Mouse (Mus musculus) CH12.LX (cell line): ENCODE data around the gene S100a6.

Experiments
- CTCF ChIP-seq, 2 experiments: IDR thresholded peaks in 1 of 2; conservative IDR thresholded peaks in 1 of 2; 2 replicates each; pipeline ENCODE4 v1.5.1; 2011 to 2012; ENCODE audit warnings: low read depth in 2 of 2, low read length in 2 of 2, improper control_type of control experiment in 1 of 2, inconsistent platforms in 1 of 2, mild to moderate bottlenecking in 1 of 2, moderate library complexity in 1 of 2
- E2F4 ChIP-seq: IDR thresholded peaks from 2 replicates; pipeline ENCODE4 v1.6.1; 2011; ENCODE audit warnings: low read depth, low read length, improper control_type of control experiment; ENCODE audit not compliant: insufficient replicate concordance
- HCFC1 ChIP-seq: IDR thresholded peaks from 2 replicates; pipeline ENCODE4 v1.6.1; 2012; ENCODE audit warnings: low read depth, mild to moderate bottlenecking, inconsistent platforms, low read length, improper control_type of control experiment
- JUND ChIP-seq: conservative IDR thresholded peaks from 2 replicates; pipeline ENCODE4 v1.6.1; 2011; ENCODE audit warnings: low read depth, low read length, improper control_type of control experiment
- MAFK ChIP-seq: IDR thresholded peaks from 2 replicates; pipeline ENCODE4 v1.6.1; 2011; ENCODE audit warnings: low read length, improper control_type of control experiment; ENCODE audit not compliant: insufficient replicate concordance
- ZC3H11A ChIP-seq: IDR thresholded peaks from 2 replicates; pipeline ENCODE4 v1.6.1; 2012; ENCODE audit warnings: low read depth, mild to moderate bottlenecking, inconsistent platforms, low read length, improper control_type of control experiment
- ZMIZ1 ChIP-seq: IDR thresholded peaks from 2 replicates; pipeline ENCODE4 v1.6.1; 2012; ENCODE audit warnings: low read depth, mild to moderate bottlenecking, inconsistent platforms, low read length, improper control_type of control experiment

DNA sequence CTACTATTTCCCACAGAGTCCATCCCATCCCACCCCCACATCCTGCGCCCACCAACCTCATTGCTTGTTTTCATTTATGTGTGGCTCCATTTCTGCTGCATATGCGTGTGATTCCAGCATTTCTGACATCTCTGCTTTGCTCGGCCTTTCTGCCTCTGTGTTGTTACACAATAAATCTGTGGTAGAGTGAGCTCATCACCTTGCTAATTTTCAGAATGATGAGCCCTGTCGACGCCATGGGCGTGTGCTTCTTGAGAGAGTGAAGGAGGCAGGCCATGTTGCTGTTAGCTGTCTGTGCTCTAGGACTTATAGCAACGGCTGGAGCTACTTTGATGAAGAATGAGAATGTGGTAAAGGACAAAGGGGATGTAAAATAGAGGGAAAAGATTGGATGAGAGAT lies 28.3 kb downstream of the S100a6 start:
- TF ChIP-seq JUND (no peak), CTCF (conservative IDR thresholded peaks at IDR 0.05 in 1 of 2, IDR thresholded peaks at IDR 0.05 in 1 of 2; ENCODE audit: low read depth in 2 of 2, low read length in 2 of 2) (no peak), HCFC1 (no peak), MAFK (no peak), E2F4 (no peak), ZC3H11A (no peak), ZMIZ1 (no peak)
